In genomic region chr3:128944631-128945030, GRCm38 (mm10) we compare ENCODE assay signal across 24 mouse cellular contexts.
DNase-seq lines count a peak whose midpoint lies in the region; ATAC-seq lines count a peak whose summit lies in the region.
"Had no signal": no experiment of that assay in that cellular context is flagged by ENCODE, and none has a peak within 500 bp of the region (broad histone marks: within the 10 kb centered on the region; RNA-seq: fewer than 3 reads in every experiment).

No protein-coding gene starts in this region.

- 42% methylated on average over 6 of the region's 6 CpGs for WGBS in kidney, embryonic 14.5 days

- no peak overlapping the region for H3K4me3 ChIP-seq in kidney, embryonic 14.5 days (ENCODE audit: low read length)
- H3K4me3 ChIP-seq: embryonic facial prominence, embryonic 13.5 days; embryonic facial prominence, embryonic 15.5 days; erythroblast, embryonic 14.5 days; forebrain, embryonic 10.5 days; forebrain, embryonic 12.5 days had no signal

- H3K36me3 ChIP-seq in kidney, embryonic 14.5 days (ENCODE audit: control insufficient read depth, insufficient read depth, low read length): no peaks in the 10 kb centered on the region
- H3K36me3 ChIP-seq: embryonic facial prominence, embryonic 13.5 days; embryonic facial prominence, embryonic 15.5 days; forebrain, embryonic 10.5 days; forebrain, embryonic 12.5 days had no signal

- no peaks in the 10 kb centered on the region for H3K9me3 ChIP-seq in kidney, embryonic 14.5 days (ENCODE audit: control insufficient read depth, low read length)
- H3K9me3 ChIP-seq: embryonic facial prominence, embryonic 13.5 days; embryonic facial prominence, embryonic 15.5 days; forebrain, embryonic 10.5 days; forebrain, embryonic 12.5 days had no signal

- H3K27me3 ChIP-seq in kidney, embryonic 14.5 days (ENCODE audit: control insufficient read depth, insufficient read depth, low read length): no peaks in the 10 kb centered on the region
- H3K27me3 ChIP-seq: embryonic facial prominence, embryonic 13.5 days; embryonic facial prominence, embryonic 15.5 days; forebrain, embryonic 12.5 days had no signal

- peak; percentile 45 for DNase-seq in embryo, embryonic 10 days (ENCODE audit: low spot score)
- DNase-seq in embryo, embryonic 10.5 days (ENCODE audit: low spot score): peak; percentile 60
- peak; percentile 9 for DNase-seq in embryo, embryonic 9.5 days (ENCODE audit: extremely low spot score)
- DNase-seq in mesoderm, embryonic 11.5 days (ENCODE audit: low read depth, low spot score): peak; percentile 12
- no peak for DNase-seq in right cerebral cortex, adult 2 months (ENCODE audit: low spot score in 2 of 2)
- no peak for DNase-seq in frontal cortex, adult 2 months (ENCODE audit: extremely low spot score in 1 of 2, low spot score in 1 of 2)
- no peak for DNase-seq in testis, postnatal 14 days (ENCODE audit: low spot score)
- DNase-seq: adrenal gland, adult 2 months; adrenal gland, postnatal 10 days; adrenal gland, postnatal 25 days; cerebellum, adult 11 months; cerebellum, adult 18-20 months; cerebellum, adult 8-10 months; cerebellum, adult 9-11 months; cerebellum, postnatal 14 days; cerebellum, postnatal 36 days had no signal

- no peak overlapping the region for H3K4me2 ChIP-seq in kidney, embryonic 14.5 days (replicated peaks; ENCODE audit: low read depth, low read length)
- H3K4me2 ChIP-seq: embryonic facial prominence, embryonic 13.5 days; embryonic facial prominence, embryonic 15.5 days; forebrain, embryonic 12.5 days had no signal

- ATAC-seq in kidney, embryonic 14.5 days (ENCODE audit: low FRiP score, low TSS enrichment): no peak
- ATAC-seq: forebrain, embryonic 14.5 days; forebrain, embryonic 16.5 days had no signal

- H3K27ac ChIP-seq in kidney, embryonic 14.5 days (ENCODE audit: low read depth, low read length): no peak overlapping the region
- H3K27ac ChIP-seq: embryonic facial prominence, embryonic 13.5 days; embryonic facial prominence, embryonic 15.5 days; forebrain, embryonic 10.5 days; forebrain, embryonic 12.5 days had no signal

- H3K9ac ChIP-seq in kidney, embryonic 14.5 days (ENCODE audit: low read depth, low read length): no peak overlapping the region
- H3K9ac ChIP-seq: embryonic facial prominence, embryonic 13.5 days; embryonic facial prominence, embryonic 15.5 days; forebrain, embryonic 12.5 days had no signal

- no peaks in the 10 kb centered on the region for H3K4me1 ChIP-seq in kidney, embryonic 14.5 days (ENCODE audit: control insufficient read depth, insufficient read depth, low read length)
- H3K4me1 ChIP-seq: embryonic facial prominence, embryonic 13.5 days; embryonic facial prominence, embryonic 15.5 days; forebrain, embryonic 10.5 days; forebrain, embryonic 12.5 days had no signal

Comparison
In these comparisons a context has a peak if more than half of its experiments do, and no peak if none do; other contexts are left out.
1. DNase-seq: peak in embryo, embryonic 10 days (single experiment), embryo, embryonic 10.5 days (single experiment), embryo, embryonic 9.5 days (single experiment) and mesoderm, embryonic 11.5 days (single experiment); none in right cerebral cortex, adult 2 months (0 of 2), frontal cortex, adult 2 months (0 of 2) and testis, postnatal 14 days (single experiment).